In genomic region chr4:134703835-134704546, GRCm38 (mm10) we compare ENCODE assay signal across 8 mouse cellular contexts. TPM values are rescaled to one million over a fixed set of nuclear protein-coding genes. Genes with fewer than 3 reads are reported as not detected.
A peak's percentile ranks its signal among the peaks of the same experiment; 100 is the strongest.
DNase-seq lines count a peak whose midpoint lies in the region; ATAC-seq lines count a peak whose summit lies in the region.

Man1c1 (minus strand) TSS chr4:134704290.

- H3K4me3 ChIP-seq in heart, embryonic 10.5 days: peak within 1 kb of the TSS; percentile 72
- peak within 1 kb of the TSS; percentile 61 for H3K4me3 ChIP-seq in kidney, embryonic 15.5 days (replicated peaks)

- H3K9me3 ChIP-seq in heart, embryonic 10.5 days: no peaks in the 10 kb centered on the region
- H3K9me3 ChIP-seq in kidney, embryonic 15.5 days (replicated peaks): no peaks in the 10 kb centered on the region

- peak; percentile 98 to 99 for DNase-seq in B cell, adult 2 months
- DNase-seq in brain, adult 2 months (ENCODE audit: low read depth, low spot score): peak; percentile 99
- DNase-seq in heart, embryonic 10.5 days (ENCODE audit: low spot score): peak; percentile 99
- DNase-seq in liver: peak; percentile 97
- DNase-seq in spleen, postnatal 4 days (ENCODE audit: low spot score in 2 of 2): peak; percentile 98 to 99

- H3K27ac ChIP-seq in heart, embryonic 10.5 days: peak within 1 kb of the TSS; percentile 90
- H3K27ac ChIP-seq in kidney, embryonic 15.5 days: peak within 1 kb of the TSS; percentile 61

- H3K36me3 ChIP-seq in heart, embryonic 10.5 days: peaks cover 8% of the 10 kb centered on the region
- H3K36me3 ChIP-seq in kidney, embryonic 15.5 days: no peaks in the 10 kb centered on the region

- peak within 1 kb of the TSS; percentile 98 for H3K4me2 ChIP-seq in kidney, embryonic 15.5 days

- H3K27me3 ChIP-seq in heart, embryonic 10.5 days (ENCODE audit: insufficient read depth, poor library complexity, severe bottlenecking): peaks cover 15% of the 10 kb centered on the region
- H3K27me3 ChIP-seq in kidney, embryonic 15.5 days: peaks cover 21% of the 10 kb centered on the region

- under 1% methylated on average over 71 of the region's 81 CpGs for WGBS in heart, embryonic 10.5 days
- WGBS in kidney, embryonic 15.5 days: under 1% methylated on average over 80 of the region's 81 CpGs

- peak within 1 kb of the TSS; percentile 61 for H3K9ac ChIP-seq in kidney, embryonic 15.5 days

- H3K4me1 ChIP-seq in heart, embryonic 10.5 days: peaks cover 61% of the 10 kb centered on the region
- H3K4me1 ChIP-seq in kidney, embryonic 15.5 days: peaks cover 38% of the 10 kb centered on the region

- ATAC-seq in erythroblast, adult 5-6 weeks (replicated peaks; ENCODE audit: low FRiP score, poor library complexity, severe bottlenecking): peak; percentile 89
- ATAC-seq in kidney, embryonic 15.5 days (replicated peaks; ENCODE audit: low FRiP score): peak; percentile 95
- ATAC-seq in monocyte, adult 5-6 weeks (replicated peaks; ENCODE audit: insufficient number of reproducible peaks, low FRiP score, low TSS enrichment, poor library complexity, severe bottlenecking): peak; percentile 92

RNA-seq across cellular contexts. Expression of gene Man1c1, which starts in this region (rescaled TPM):
- 4.2 and 6.1 TPM in 2 replicates for total RNA-seq in erythroblast, adult 5-6 weeks (2015; ENCODE audit: low replicate concordance)
- total RNA-seq in erythroblast, adult 5-6 weeks (2017; ENCODE audit: low replicate concordance): 1.4 and 2.8 TPM in 2 replicates
- 8.3 and 8.6 TPM in 2 replicates for polyA plus RNA-seq in heart, embryonic 10.5 days (2016; fragmentation: Nextera tagmentation; extraction: Ambion mirVana)
- polyA plus RNA-seq in kidney, embryonic 15.5 days (2015; fragmentation: Nextera tagmentation; extraction: Ambion mirVana): 4.3 and 5.1 TPM in 2 replicates
- total RNA-seq in monocyte, adult 5-6 weeks (2017): 12.8 to 13.9 TPM (median 13.3 TPM) in 3 replicates

Comparison
In these comparisons a context has a peak if more than half of its experiments do, and no peak if none do; other contexts are left out.
1. Peak in every context shown above with its lines: DNase-seq, ATAC-seq, H3K4me3 ChIP-seq and H3K27ac ChIP-seq.